Mouse (Mus musculus) hindbrain, embryonic 11.5 days (tissue): ENCODE measurements around the gene Llgl2. TPM values are rescaled to one million over a fixed set of nuclear protein-coding genes. Genes with fewer than 3 reads are reported as not detected.

Source experiments
- ATAC-seq: fragments of 200-750 bp; cut with Nextera tagmentation; 2 replicates; pipeline ENCODE4 v1.8.0; 2017; ENCODE audit warnings: mild to moderate bottlenecking, moderate TSS enrichment, moderate library complexity; ENCODE audit not compliant: low FRiP score
- DNase-seq: peaks from one replicate; pipeline ENCODE4 v3.0.0-alpha.2; 2015; ENCODE audit warnings: low spot score
- H3K27ac ChIP-seq: fragments of 300-500 bp; sonication (generic); 2 replicates; pipeline ENCODE4 v1.5.1; 2014; ENCODE audit warnings: mild to moderate bottlenecking, low read depth, low read length
- H3K27me3 ChIP-seq: fragments of 300-500 bp; sonication (generic); 2 replicates; pipeline ENCODE4 v1.6.1; 2014; ENCODE audit warnings: mild to moderate bottlenecking, low read length, moderate library complexity, mixed read lengths; ENCODE audit not compliant: control insufficient read depth, insufficient read depth
- H3K36me3 ChIP-seq: fragments of 300-500 bp; sonication (generic); 2 replicates; pipeline ENCODE4 v1.6.1; 2014; ENCODE audit warnings: mild to moderate bottlenecking, low read length, moderate library complexity, mixed read lengths; ENCODE audit not compliant: control insufficient read depth, insufficient read depth
- H3K4me1 ChIP-seq: fragments of 300-500 bp; sonication (generic); replicated peaks from 2 replicates; pipeline ENCODE4 v1.6.1; 2014; ENCODE audit warnings: low read length, mixed read lengths; ENCODE audit not compliant: control insufficient read depth, insufficient read depth
- H3K4me2 ChIP-seq: fragments of 300-500 bp; sonication (generic); replicated peaks from 2 replicates; pipeline ENCODE4 v1.6.1; 2014; ENCODE audit warnings: mild to moderate bottlenecking, low read depth, low read length
- H3K4me3 ChIP-seq: fragments of 300-500 bp; sonication (generic); 2 replicates; pipeline ENCODE4 v1.5.1; 2014; ENCODE audit warnings: low read depth, low read length
- H3K9ac ChIP-seq: fragments of 300-500 bp; sonication (generic); 2 replicates; pipeline ENCODE4 v1.6.1; 2014; ENCODE audit warnings: low read depth, low read length
- H3K9me3 ChIP-seq: fragments of 300-500 bp; sonication (generic); 2 replicates; pipeline ENCODE4 v1.6.1; 2016; ENCODE audit warnings: low read length; ENCODE audit not compliant: control insufficient read depth
- WGBS: fragments of 180-500 bp; shearing (Covaris S2); extraction: QIAGEN DNeasy Blood & Tissue Kit; methylation state at CpG from one replicate; pipeline ENCODE4 v1.1.7; 2014; 5-methylcytosine and 5-hydroxymethylcytosine counted together
- polyA plus RNA-seq: library from polyadenylated mRNA; unstranded; fragments of >200 nt; fragmentation: Nextera tagmentation; extraction: Ambion mirVana; gene quantifications from 2 replicates; pipeline ENCODE4 v1.2.1, GENCODE M21; 2014

The Llgl2 gene
- polyA plus RNA-seq, 1 experiment from 2014 or later = 3.8 TPM

DNA sequence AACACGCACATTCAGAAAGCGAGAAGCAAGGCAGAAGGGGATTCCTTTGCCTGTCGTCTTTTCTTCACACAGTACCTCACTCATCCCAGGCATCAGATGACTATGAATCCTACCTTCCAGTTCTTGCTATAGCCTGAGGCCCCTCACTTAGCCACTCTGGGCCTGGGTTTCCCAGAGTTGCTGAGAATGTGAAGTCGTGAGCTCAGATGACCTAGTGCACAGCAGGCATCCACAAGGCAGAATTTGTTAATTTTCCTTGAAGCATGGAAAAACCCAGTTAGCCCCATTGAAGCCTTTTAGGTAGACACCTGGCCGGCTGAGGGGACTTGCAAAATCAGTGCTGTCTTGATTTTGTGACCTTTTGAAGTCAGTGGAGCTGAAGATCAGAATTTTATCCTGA is 2.6 kb downstream of the Llgl2 start:
- H3K9me3 ChIP-seq = no peaks in the 10 kb centered on the region
- H3K27me3 ChIP-seq = peaks cover 19% of the 10 kb centered on the region
- DNase-seq = no peak
- WGBS = 48% methylated on average over 5 of the region's 5 CpGs
- H3K4me1 ChIP-seq = 0 out of 2 replicates have a peak, but pooled peaks cover 8% of the 10 kb centered on the region
- ATAC-seq = no peak
- H3K4me3 ChIP-seq = no peak overlapping the region
- no peaks in the 10 kb centered on the region for H3K36me3 ChIP-seq
- no peak overlapping the region for H3K4me2 ChIP-seq
- H3K9ac ChIP-seq = no peak overlapping the region
- H3K27ac ChIP-seq = no peak overlapping the region

DNA sequence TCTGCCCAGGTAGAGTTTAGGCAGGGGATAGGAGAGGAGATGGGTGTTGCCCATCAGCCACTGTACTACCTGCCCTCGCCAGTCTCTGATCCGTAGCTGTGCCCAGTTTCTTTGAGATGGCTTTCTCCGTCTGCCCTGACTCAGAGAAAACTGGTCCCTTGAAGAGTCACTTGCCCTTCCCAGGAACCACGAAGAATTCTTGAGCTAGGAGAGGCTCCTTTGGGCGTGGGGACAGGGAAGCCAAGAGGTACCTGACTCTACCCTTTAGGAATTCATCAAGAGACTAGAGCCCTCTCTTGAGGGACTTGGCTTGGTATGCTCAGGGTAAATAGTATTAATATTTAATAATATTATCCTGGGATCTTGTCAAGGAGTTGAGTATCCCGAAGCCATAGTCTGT is 3.8 kb downstream of the Llgl2 start:
- DNase-seq (no peak), ATAC-seq (no peak)
- Histone ChIP-seq H3K27me3 (peaks cover 17% of the 10 kb centered on the region), H3K4me1 (peaks cover 10% of the 10 kb centered on the region), H3K36me3 (no peaks in the 10 kb centered on the region), H3K4me3 (no peak overlapping the region), H3K27ac (no peak overlapping the region), H3K9me3 (no peaks in the 10 kb centered on the region), H3K4me2 (no peak overlapping the region), H3K9ac (no peak overlapping the region)
- 89% methylated on average over 6 of the region's 6 CpGs for WGBS

DNA sequence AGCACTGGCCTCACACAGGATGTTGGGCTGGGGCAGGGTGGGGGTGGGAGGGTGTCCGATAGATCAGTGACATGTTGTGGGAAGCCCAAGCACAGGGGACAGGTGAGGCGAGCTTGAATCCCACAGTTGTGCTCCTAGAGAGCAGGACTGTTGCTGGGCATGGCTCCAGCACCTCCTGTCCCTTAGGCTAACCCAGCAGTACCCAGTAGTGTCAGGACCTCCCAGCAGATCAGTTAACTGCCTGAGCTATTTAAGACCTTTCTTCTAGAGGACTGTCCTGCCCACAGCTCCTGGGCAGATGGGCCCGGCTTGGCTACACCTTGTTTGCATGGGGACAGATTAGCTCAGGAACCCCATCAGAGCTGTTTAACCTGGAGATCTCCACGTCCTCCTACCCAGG is 5.2 kb downstream of the Llgl2 start:
- no peak overlapping the region for H3K9ac ChIP-seq
- peaks cover 13% of the 10 kb centered on the region for H3K27me3 ChIP-seq
- no peaks in the 10 kb centered on the region for H3K9me3 ChIP-seq
- DNase-seq = no peak
- WGBS = 63% methylated on average over 4 of the region's 4 CpGs
- H3K4me2 ChIP-seq = no peak overlapping the region
- no peaks in the 10 kb centered on the region for H3K36me3 ChIP-seq
- ATAC-seq = no peak
- no peak overlapping the region for H3K27ac ChIP-seq
- no peak overlapping the region for H3K4me3 ChIP-seq
- H3K4me1 ChIP-seq = peaks cover 10% of the 10 kb centered on the region

DNA sequence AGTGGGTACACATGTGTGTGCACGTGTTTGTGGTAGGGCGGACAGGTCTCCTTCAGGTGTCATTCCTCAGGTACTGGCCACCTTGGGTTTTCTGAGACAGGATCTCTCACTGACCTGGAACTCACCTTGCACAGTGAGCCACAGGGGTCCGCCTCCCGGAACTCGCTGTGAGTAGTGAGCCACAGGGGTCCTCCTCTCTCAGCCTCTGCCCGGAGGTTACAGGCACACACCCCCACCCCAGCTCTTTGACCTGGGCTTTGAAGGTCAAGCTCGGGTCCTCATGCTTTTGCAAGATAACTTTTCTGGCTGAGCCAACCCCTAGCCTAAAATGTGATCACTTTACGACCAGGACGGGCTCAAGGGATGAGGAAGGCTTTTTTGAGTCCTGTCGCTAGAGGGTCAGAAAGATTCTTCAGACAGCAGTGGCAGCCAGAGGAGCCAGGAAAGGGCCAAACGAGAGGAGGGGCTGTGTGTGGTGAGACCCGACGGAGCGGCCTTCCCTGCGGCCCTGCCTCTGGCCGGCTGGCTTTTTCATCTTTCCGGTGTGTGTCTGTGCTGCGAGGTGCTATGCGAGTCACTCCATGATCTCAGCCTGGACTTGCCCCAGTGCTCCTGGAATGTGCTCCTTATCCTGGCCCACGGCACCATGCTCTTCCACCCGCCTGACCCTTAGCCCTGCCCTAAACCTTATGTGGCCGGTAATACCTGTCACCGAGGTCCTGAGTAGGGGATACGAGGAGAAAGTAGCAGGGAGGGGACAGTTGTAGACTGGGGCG is 6.9 kb downstream of the Llgl2 start:
- no peaks in the 10 kb centered on the region for H3K9me3 ChIP-seq
- H3K27ac ChIP-seq = no peak overlapping the region
- H3K27me3 ChIP-seq = peaks cover 2% of the 10 kb centered on the region; the same call in 1 of the 2 replicates
- no peaks in the 10 kb centered on the region for H3K36me3 ChIP-seq
- H3K4me2 ChIP-seq = no peak overlapping the region
- peaks cover 6% of the 10 kb centered on the region for H3K4me1 ChIP-seq
- WGBS = 16% methylated on average over 25 of the region's 25 CpGs
- no peak overlapping the region for H3K4me3 ChIP-seq
- H3K9ac ChIP-seq = no peak overlapping the region
- ATAC-seq (no peak), DNase-seq (no peak)

DNA sequence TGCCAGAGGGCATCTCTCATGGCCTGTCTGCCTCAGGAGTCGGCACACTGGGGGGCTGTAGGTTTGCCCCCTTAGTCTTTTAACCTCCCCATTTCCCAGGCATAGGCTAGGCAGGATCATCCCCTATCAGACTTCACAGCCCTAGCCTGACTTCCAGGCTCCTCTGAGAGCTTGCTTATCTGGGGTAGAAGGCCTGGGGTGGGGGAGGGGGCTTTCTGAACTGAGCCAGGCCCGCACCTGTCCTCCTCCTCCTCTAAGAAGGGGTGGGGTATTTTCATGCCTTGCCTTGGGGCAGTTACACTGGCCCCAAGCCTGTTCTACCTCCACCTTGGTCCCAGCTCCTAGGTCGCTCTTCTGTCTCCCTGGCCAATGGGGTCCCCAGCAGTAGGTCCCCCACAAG is 7.7 kb downstream of the Llgl2 start:
- no peak overlapping the region for H3K4me2 ChIP-seq
- H3K27me3 ChIP-seq = peaks cover 2% of the 10 kb centered on the region; the same call in 1 of the 2 replicates
- no peak overlapping the region for H3K4me3 ChIP-seq
- H3K27ac ChIP-seq = no peak overlapping the region
- no peak overlapping the region for H3K9ac ChIP-seq
- H3K36me3 ChIP-seq = no peaks in the 10 kb centered on the region
- ATAC-seq = no peak
- H3K4me1 ChIP-seq = peaks cover 6% of the 10 kb centered on the region
- 45% methylated on average over 3 of the region's 3 CpGs for WGBS
- DNase-seq = no peak
- no peaks in the 10 kb centered on the region for H3K9me3 ChIP-seq

DNA sequence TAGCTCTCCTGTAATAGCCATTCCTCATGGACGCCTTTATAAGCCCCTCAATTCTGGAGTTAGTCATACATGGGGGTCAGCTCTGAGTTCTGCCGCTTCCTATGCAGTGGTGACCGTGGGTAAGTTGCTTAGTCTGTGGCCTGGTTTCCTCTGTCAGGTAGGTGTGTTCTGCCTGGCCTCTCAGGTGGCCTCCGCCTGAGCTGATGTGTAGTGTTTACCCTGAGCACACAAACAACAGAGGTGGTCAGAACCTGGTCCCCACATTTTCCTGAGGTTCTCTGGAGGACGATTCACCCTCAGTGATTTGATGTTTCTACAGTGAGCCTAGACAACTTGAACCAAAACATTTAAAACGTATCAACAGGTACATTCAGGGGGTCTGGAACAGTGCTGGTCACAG is 8.2 kb downstream of the Llgl2 start:
- H3K9ac ChIP-seq = no peak overlapping the region
- WGBS = 58% methylated on average over 6 of the region's 6 CpGs
- no peak overlapping the region for H3K4me3 ChIP-seq
- H3K4me1 ChIP-seq = peaks cover 6% of the 10 kb centered on the region
- H3K9me3 ChIP-seq = no peaks in the 10 kb centered on the region
- peaks cover 2% of the 10 kb centered on the region; the same call in 1 of the 2 replicates for H3K27me3 ChIP-seq
- DNase-seq = no peak
- no peak for ATAC-seq
- H3K27ac ChIP-seq = no peak overlapping the region
- H3K4me2 ChIP-seq = no peak overlapping the region
- no peaks in the 10 kb centered on the region for H3K36me3 ChIP-seq

DNA sequence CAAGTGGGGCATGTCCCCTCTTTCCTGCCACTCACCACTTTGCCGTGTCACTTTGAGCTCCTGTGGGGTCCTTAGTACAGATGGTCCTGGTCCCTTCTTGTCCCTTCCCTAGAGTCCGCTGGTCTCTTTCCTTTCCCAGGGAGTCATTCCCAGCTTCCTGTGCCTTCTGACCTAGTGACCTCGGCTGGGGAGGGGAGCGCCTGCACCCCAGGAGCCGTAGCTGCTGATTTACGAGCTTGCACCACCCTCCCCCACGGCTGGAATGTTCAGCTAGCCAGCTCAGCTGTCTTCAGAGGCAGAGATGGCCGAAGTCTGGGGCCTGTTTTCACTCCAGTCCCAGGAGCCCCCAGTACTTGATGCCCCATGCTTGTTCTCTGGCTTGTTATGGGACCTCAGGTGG is 8.7 kb downstream of the Llgl2 start:
- Histone ChIP-seq H3K9me3 (no peaks in the 10 kb centered on the region), H3K4me1 (peaks cover 6% of the 10 kb centered on the region), H3K27ac (no peak overlapping the region), H3K27me3 (peaks cover 2% of the 10 kb centered on the region; the same call in 1 of the 2 replicates), H3K4me2 (no peak overlapping the region), H3K9ac (no peak overlapping the region), H3K36me3 (no peaks in the 10 kb centered on the region), H3K4me3 (no peak overlapping the region)
- DNase-seq = no peak
- WGBS = 8% methylated on average over 8 of the region's 8 CpGs
- no peak for ATAC-seq

DNA sequence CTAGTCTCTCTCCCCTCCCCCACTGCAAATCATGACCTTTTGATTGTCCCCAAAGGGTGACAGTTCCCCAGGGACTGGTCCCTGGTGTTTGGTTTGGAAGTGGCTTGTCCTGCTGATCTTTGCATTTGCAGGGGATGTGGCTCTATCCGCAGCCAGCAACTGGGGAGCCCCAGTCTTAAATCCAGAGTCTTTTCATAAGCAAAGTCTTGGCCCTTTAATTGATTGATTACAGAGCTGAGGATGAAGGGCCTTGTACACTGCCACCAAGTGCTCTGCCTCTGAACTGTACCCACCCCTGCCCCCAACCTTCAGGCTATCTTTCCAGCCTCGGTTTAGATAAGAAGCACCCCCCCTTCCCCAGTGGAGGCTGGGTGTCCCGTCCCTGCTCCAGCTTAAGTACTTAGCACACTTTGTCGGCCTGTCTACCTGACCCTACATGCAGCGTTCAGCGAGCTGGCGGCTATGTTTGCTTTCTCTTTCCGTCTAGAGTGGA is 9.2 kb downstream of the Llgl2 start:
- Histone ChIP-seq H3K9me3 (no peaks in the 10 kb centered on the region), H3K4me2 (no peak overlapping the region), H3K27ac (no peak overlapping the region), H3K27me3 (peaks cover 2% of the 10 kb centered on the region; the same call in 1 of the 2 replicates), H3K4me1 (peaks cover 6% of the 10 kb centered on the region), H3K36me3 (no peaks in the 10 kb centered on the region), H3K4me3 (no peak overlapping the region), H3K9ac (no peak overlapping the region)
- no peak for ATAC-seq
- no peak for DNase-seq
- WGBS = 18% methylated on average over 8 of the region's 8 CpGs

DNA sequence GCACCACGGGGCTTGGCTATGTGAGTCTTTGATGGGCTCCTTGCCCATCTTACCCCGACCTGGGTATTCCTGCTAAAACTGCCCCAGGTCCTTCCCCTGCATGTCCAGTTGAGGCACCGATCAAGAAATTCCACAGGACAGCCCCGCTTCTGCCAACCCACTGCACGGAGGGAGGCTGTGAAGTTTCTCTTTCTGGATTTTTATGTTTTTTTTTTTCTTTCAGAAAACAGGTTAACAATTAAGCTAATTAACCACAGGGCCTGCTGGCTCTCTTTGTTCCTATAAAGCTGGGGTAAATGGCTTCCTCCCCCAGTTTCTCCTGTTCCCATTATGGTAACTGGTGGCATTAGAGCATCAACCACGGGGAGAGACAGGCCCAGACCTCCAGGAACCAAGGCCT is 10.2 kb downstream of the Llgl2 start:
- DNase-seq (no peak), ATAC-seq (no peak)
- Histone ChIP-seq H3K36me3 (no peaks in the 10 kb centered on the region), H3K4me1 (peaks cover 6% of the 10 kb centered on the region), H3K27ac (no peak overlapping the region), H3K27me3 (peaks cover 2% of the 10 kb centered on the region; the same call in 1 of the 2 replicates), H3K9me3 (no peaks in the 10 kb centered on the region), H3K4me2 (no peak overlapping the region), H3K9ac (no peak overlapping the region), H3K4me3 (no peak overlapping the region)
- WGBS = 48% methylated on average over 6 of the region's 6 CpGs
